19 mouse cellular contexts compared by ENCODE assay signal in genomic region chr2:167701472-167701871, GRCm38 (mm10). TPM values are rescaled to one million over a fixed set of nuclear protein-coding genes. Genes with fewer than 3 reads are reported as not detected.
DNase-seq lines count a peak whose midpoint lies in the region; ATAC-seq and TF ChIP-seq lines count a peak whose summit lies in the region.
"Had no signal": no experiment of that assay in that cellular context is flagged by ENCODE, and none has a peak within 500 bp of the region (broad histone marks: within the 10 kb centered on the region; RNA-seq: fewer than 3 reads in every experiment).

No protein-coding gene starts in this region.

- H3K9me3 ChIP-seq in lung, postnatal 0 days (ENCODE audit: low read length), result no peaks in the 10 kb centered on the region
- H3K9me3 ChIP-seq: forebrain, embryonic 13.5 days; hindbrain, embryonic 15.5 days; liver, embryonic 13.5 days; midbrain, embryonic 15.5 days; neural tube, embryonic 12.5 days had no signal

- H3K4me1 ChIP-seq in lung, postnatal 0 days (ENCODE audit: insufficient read depth, low read depth, low read length), result no peaks in the 10 kb centered on the region
- H3K4me1 ChIP-seq in lung, adult 2 months (ENCODE audit: control insufficient read depth, insufficient read depth, low read length), result no peaks in the 10 kb centered on the region; the same call in 1 of the 2 replicates
- H3K4me1 ChIP-seq: forebrain, embryonic 13.5 days; hindbrain, embryonic 15.5 days; midbrain, embryonic 15.5 days; neural tube, embryonic 12.5 days had no signal

- H3K36me3 ChIP-seq in lung, postnatal 0 days (ENCODE audit: insufficient read depth, low read length), result no peaks in the 10 kb centered on the region
- H3K36me3 ChIP-seq: hindbrain, embryonic 15.5 days; liver, embryonic 13.5 days; midbrain, embryonic 15.5 days; neural tube, embryonic 12.5 days had no signal

- H3K27me3 ChIP-seq in lung, postnatal 0 days (replicated peaks; ENCODE audit: insufficient read depth, low read length), result no peaks in the 10 kb centered on the region
- H3K27me3 ChIP-seq: forebrain, embryonic 13.5 days; hindbrain, embryonic 15.5 days; liver, embryonic 13.5 days; midbrain, embryonic 15.5 days; neural tube, embryonic 12.5 days had no signal

- ATAC-seq in lung, postnatal 0 days, result no peak
- peak; percentile 29 for ATAC-seq in CD4-positive, CD25-positive, alpha-beta regulatory T cell, adult 4 months
- ATAC-seq in megakaryocyte progenitor cell, adult 5-6 weeks (replicated peaks; ENCODE audit: poor library complexity), result peak; percentile 43; the same call in 1 of the 2 replicates
- ATAC-seq: forebrain, embryonic 13.5 days; midbrain, embryonic 15.5 days had no signal

- TF ChIP-seq CTCF in lung, postnatal 0 days (IDR thresholded peaks at IDR 0.05), result no peak
- TF ChIP-seq CTCF in lung, adult 2 months (IDR thresholded peaks at IDR 0.05; ENCODE audit: insufficient read depth, low read length), result no peak

- 67% methylated on average over 5 of the region's 5 CpGs for WGBS in lung, postnatal 0 days
- 72% methylated on average over 5 of the region's 5 CpGs for WGBS in lung, adult 2 months

- no peak for TF ChIP-seq POLR2A in lung, adult 2 months (IDR thresholded peaks at IDR 0.05; ENCODE audit: borderline replicate concordance, extremely low read depth, low read depth, low read length)

- no peak overlapping the region for H3K9ac ChIP-seq in lung, postnatal 0 days (replicated peaks; ENCODE audit: low read depth)
- H3K9ac ChIP-seq: forebrain, embryonic 13.5 days; hindbrain, embryonic 15.5 days; liver, embryonic 13.5 days; midbrain, embryonic 15.5 days; neural tube, embryonic 12.5 days had no signal

- no peak overlapping the region for H3K4me2 ChIP-seq in lung, postnatal 0 days (replicated peaks; ENCODE audit: low read depth, low read length)
- H3K4me2 ChIP-seq: forebrain, embryonic 13.5 days; hindbrain, embryonic 15.5 days; liver, embryonic 13.5 days; midbrain, embryonic 15.5 days; neural tube, embryonic 12.5 days had no signal

- no peak for TF ChIP-seq EP300 in lung, postnatal 0 days (IDR thresholded peaks at IDR 0.05)

- no peak overlapping the region for H3K4me3 ChIP-seq in lung, postnatal 0 days (ENCODE audit: low read depth, low read length)
- no peak overlapping the region for H3K4me3 ChIP-seq in lung, adult 2 months (replicated peaks; ENCODE audit: extremely low read depth, low read depth, low read length)
- H3K4me3 ChIP-seq: forebrain, embryonic 13.5 days; gastrocnemius, adult 2 months; heart, adult 2 months; hindbrain, embryonic 15.5 days; liver, embryonic 13.5 days; midbrain, embryonic 15.5 days; neural tube, embryonic 12.5 days had no signal

- H3K27ac ChIP-seq in lung, postnatal 0 days (ENCODE audit: low read length), result no peak overlapping the region
- H3K27ac ChIP-seq: forebrain, embryonic 13.5 days; gastrocnemius, adult 2 months; heart, adult 2 months; hindbrain, embryonic 15.5 days; liver, embryonic 13.5 days; midbrain, embryonic 15.5 days; neural tube, embryonic 12.5 days had no signal

- DNase-seq in lung, postnatal 0 days (ENCODE audit: low spot score), result peak; percentile 17
- DNase-seq in lung, adult 2 months, result no peak
- peak; percentile 27 for DNase-seq in brain, adult 2 months (ENCODE audit: low read depth, low spot score)
- no peak for DNase-seq in embryo, embryonic 10.5 days (ENCODE audit: low spot score)
- no peak for DNase-seq in frontal cortex, postnatal 36 days (ENCODE audit: low spot score in 2 of 2)
- DNase-seq: cerebellum, adult 9-10 months; embryo, embryonic 11 days; gastrocnemius, adult 2 months; heart, adult 2 months; kidney, adult 8-10 months; liver, embryonic 13.5 days; right cerebral cortex, postnatal 25 days; thymus, postnatal 4 days had no signal

RNA-seq across cellular contexts. Expression of gene Tmem189, which starts 11.8 kb away (rescaled TPM):
- polyA plus RNA-seq in lung, postnatal 0 days (2015; fragmentation: Nextera tagmentation; extraction: Ambion mirVana), result 51.7 and 55.1 TPM in 2 replicates
- polyA plus RNA-seq in lung, adult 2 months (2012; rRNA removed), result 113 and 138 TPM in 2 replicates
- 10 to 100 TPM; 12.2 to 16.0 TPM for polyA plus RNA-seq in CD4-positive, CD25-positive, alpha-beta regulatory T cell, adult 4 months (2017; shearing (Covaris generic))
- total RNA-seq in megakaryocyte progenitor cell, adult 5-6 weeks (2015), result 15.5 and 18.0 TPM in 2 replicates
- 18.4 and 20.0 TPM in 2 replicates for total RNA-seq in megakaryocyte progenitor cell, adult 5-6 weeks (2017)

RNA-seq across cellular contexts. Expression of gene Cebpb, which starts 12.8 kb away (rescaled TPM):
- 108 and 122 TPM in 2 replicates for polyA plus RNA-seq in lung, postnatal 0 days (2015; fragmentation: Nextera tagmentation; extraction: Ambion mirVana)
- 295 and 767 TPM in 2 replicates for polyA plus RNA-seq in lung, adult 2 months (2012; rRNA removed)
- polyA plus RNA-seq in CD4-positive, CD25-positive, alpha-beta regulatory T cell, adult 4 months (2017; shearing (Covaris generic)), result 1 to 10 TPM in 1 of 2 experiments, under 1 TPM in 1; 0.70 to 2.7 TPM
- total RNA-seq in megakaryocyte progenitor cell, adult 5-6 weeks (2015), result 19.6 and 22.4 TPM in 2 replicates
- total RNA-seq in megakaryocyte progenitor cell, adult 5-6 weeks (2017), result 15.6 and 16.3 TPM in 2 replicates

RNA-seq across cellular contexts. Expression of gene Gm20431, which starts 40.2 kb away (rescaled TPM):
- 5.2 and 8.4 TPM in 2 replicates for polyA plus RNA-seq in lung, postnatal 0 days (2015; fragmentation: Nextera tagmentation; extraction: Ambion mirVana)
- polyA plus RNA-seq in lung, adult 2 months (2012; rRNA removed), result 11.3 and 11.6 TPM in 2 replicates
- not detected for polyA plus RNA-seq in CD4-positive, CD25-positive, alpha-beta regulatory T cell, adult 4 months (2017; shearing (Covaris generic))
- 3.7 TPM in 1 of 2 replicates, not detected in the other for total RNA-seq in megakaryocyte progenitor cell, adult 5-6 weeks (2015)
- not detected in 2 replicates for total RNA-seq in megakaryocyte progenitor cell, adult 5-6 weeks (2017)
- polyA plus RNA-seq: liver, embryonic 13.5 days had no signal

Comparison
In these comparisons a context has a peak if more than half of its experiments do, and no peak if none do; other contexts are left out.
1. DNase-seq: peak in lung, postnatal 0 days (single experiment) and brain, adult 2 months (single experiment); none in lung, adult 2 months (single experiment), embryo, embryonic 10.5 days (single experiment) and frontal cortex, postnatal 36 days (0 of 2).
2. RNA of gene Cebpb, which starts 12.8 kb away (polyA plus RNA-seq): 295 to 767 TPM in lung, adult 2 months and 108 to 122 TPM in lung, postnatal 0 days; 0.70 to 2.7 TPM in CD4-positive, CD25-positive, alpha-beta regulatory T cell, adult 4 months; every median in the first group is over 10 times any median in the second.